Mouse (Mus musculus): Measurements from ENCODE around the gene Pfdn6.

Gene Pfdn6

GRCm38 (mm10) chr17:33955555-33956214, 15.5 kb upstream of the Pfdn6 start, which contains the start of the genes Vps52 and Rps18:
Gene Vps52, plus strand, starts transcription at chr17:33955812.
Gene Rps18, minus strand, starts transcription at chr17:33956001.
- DNase-seq: peak; percentile 96

GRCm38 (mm10) chr17:33954646-33955554, 14.8 kb upstream of the Pfdn6 start:
- no peak for DNase-seq

GRCm38 (mm10) chr17:33953961-33954565, 13.9 kb upstream of the Pfdn6 start:
- no peak for DNase-seq

- no peak for DNase-seq
These were observed 13.2 kb upstream of the Pfdn6 start for GRCm38 (mm10) chr17:33953310-33953709.

GRCm38 (mm10) chr17:33952879-33953278, 12.7 kb upstream of the Pfdn6 start:
- no peak for DNase-seq

GRCm38 (mm10) chr17:33952015-33952414, 11.9 kb upstream of the Pfdn6 start:
- peak in 1 of 2 experiments; percentile 3 for DNase-seq

GRCm38 (mm10) chr17:33951021-33951946, 11.1 kb upstream of the Pfdn6 start, which contains the start of gene B3galt4:
Gene B3galt4, minus strand, starts transcription at chr17:33951488.
- DNase-seq: peak; percentile 73 to 88

- no peak for DNase-seq
These were observed 10.0 kb upstream of the Pfdn6 start for GRCm38 (mm10) chr17:33950131-33950625.

- DNase-seq: no peak
These were observed 8.9 kb upstream of the Pfdn6 start for GRCm38 (mm10) chr17:33948905-33949537.

GRCm38 (mm10) chr17:33948090-33948904, 8.2 kb upstream of the Pfdn6 start:
- DNase-seq: no peak

- no peak for DNase-seq
These were observed 7.4 kb upstream of the Pfdn6 start for GRCm38 (mm10) chr17:33947430-33948089.

- no peak for DNase-seq
These were observed 3.3 kb upstream of the Pfdn6 start for GRCm38 (mm10) chr17:33943454-33943853.

GRCm38 (mm10) chr17:33941381-33941780, 1.2 kb upstream of the Pfdn6 start:
- DNase-seq: no peak

GRCm38 (mm10) chr17:33940981-33941380, 838 bp upstream of the Pfdn6 start:
- DNase-seq: peak; percentile 25 to 41

GRCm38 (mm10) chr17:33938783-33939182, 1.4 kb downstream of the Pfdn6 start:
- DNase-seq: no peak

GRCm38 (mm10) chr17:33936993-33937392, 3.1 kb downstream of the Pfdn6 start:
- no peak for DNase-seq

- DNase-seq: no peak
These were observed 4.6 kb downstream of the Pfdn6 start for GRCm38 (mm10) chr17:33935422-33936055.

- DNase-seq: no peak
These were observed 7.2 kb downstream of the Pfdn6 start for GRCm38 (mm10) chr17:33932970-33933369.

GRCm38 (mm10) chr17:33932448-33932847, 7.7 kb downstream of the Pfdn6 start:
- no peak for DNase-seq
